ENCODE assay signal across 7 mouse cellular contexts in genomic region chr10:85044191-85044711, GRCm38 (mm10). TPM values are rescaled to one million over a fixed set of nuclear protein-coding genes. Genes with fewer than 3 reads are reported as not detected.
A peak's percentile ranks its signal among the peaks of the same experiment; 100 is the strongest.
DNase-seq lines count a peak whose midpoint lies in the region; ATAC-seq and TF ChIP-seq lines count a peak whose summit lies in the region.

No protein-coding gene starts in this region.

- 8% methylated on average over 17 of the region's 17 CpGs for WGBS in forebrain, embryonic 10.5 days
- 4% methylated on average over 17 of the region's 17 CpGs for WGBS in hindbrain, embryonic 13.5 days

- H3K27me3 ChIP-seq in forebrain, embryonic 10.5 days (ENCODE audit: poor library complexity, severe bottlenecking): peaks cover 47% of the 10 kb centered on the region
- H3K27me3 ChIP-seq in hindbrain, embryonic 13.5 days: peaks cover 57% of the 10 kb centered on the region

- DNase-seq in brain, embryonic 14.5 days (ENCODE audit: low read depth): peak; percentile 86
- DNase-seq in forebrain, embryonic 10.5 days (ENCODE audit: extremely low spot score, low spot score): peak; percentile 62
- DNase-seq in lung, postnatal 10 days: peak; percentile 13
- DNase-seq in B cell, adult 2 months: no peak
- DNase-seq in gastrocnemius, adult 8-10 months (ENCODE audit: low spot score in 2 of 2): no peak

- H3K4me3 ChIP-seq in forebrain, embryonic 10.5 days: peak overlapping the region; percentile 41
- H3K4me3 ChIP-seq in hindbrain, embryonic 13.5 days: peak overlapping the region; percentile 4; the same call in 1 of the 2 replicates

- peak overlapping the region; percentile 10; the same call in 1 of the 2 replicates for H3K9ac ChIP-seq in hindbrain, embryonic 13.5 days

- peak overlapping the region; percentile 43 for H3K4me2 ChIP-seq in hindbrain, embryonic 13.5 days

- ATAC-seq in hindbrain, embryonic 13.5 days (ENCODE audit: low FRiP score): peak; percentile 89
- ATAC-seq in frontal cortex, adult (ENCODE audit: low TSS enrichment): no peak

- peaks cover 39% of the 10 kb centered on the region for H3K4me1 ChIP-seq in forebrain, embryonic 10.5 days
- peaks cover 11% of the 10 kb centered on the region for H3K4me1 ChIP-seq in hindbrain, embryonic 13.5 days (replicated peaks)

- no peak for TF ChIP-seq POLR2A in brain, embryonic 14.5 days (IDR thresholded peaks at IDR 0.05; ENCODE audit: borderline replicate concordance, extremely low read depth, insufficient read depth, insufficient read length, poor library complexity, severe bottlenecking)

- no peaks in the 10 kb centered on the region for H3K36me3 ChIP-seq in forebrain, embryonic 10.5 days (replicated peaks)
- no peaks in the 10 kb centered on the region for H3K36me3 ChIP-seq in hindbrain, embryonic 13.5 days

- no peak for TF ChIP-seq CTCF in brain, embryonic 14.5 days (IDR thresholded peaks at IDR 0.05; ENCODE audit: borderline replicate concordance, extremely low read depth, insufficient read depth, insufficient read length)

- no peaks in the 10 kb centered on the region for H3K9me3 ChIP-seq in forebrain, embryonic 10.5 days
- no peaks in the 10 kb centered on the region for H3K9me3 ChIP-seq in hindbrain, embryonic 13.5 days

- peak overlapping the region; percentile 80 for H3K27ac ChIP-seq in forebrain, embryonic 10.5 days
- H3K27ac ChIP-seq in hindbrain, embryonic 13.5 days: no peak overlapping the region

RNA-seq across cellular contexts. Expression of gene Fhl4, which starts 58.0 kb away (rescaled TPM):
- 1.4 and 1.7 TPM in 2 replicates for polyA plus RNA-seq in brain, embryonic 14.5 days (2012; rRNA removed)
- polyA plus RNA-seq in forebrain, embryonic 10.5 days (2016; fragmentation: Nextera tagmentation; extraction: Ambion mirVana): 0.95 and 1.4 TPM in 2 replicates
- polyA plus RNA-seq in hindbrain, embryonic 13.5 days (2015; fragmentation: Nextera tagmentation; extraction: Ambion mirVana): 1.7 and 2.5 TPM in 2 replicates
- total RNA-seq in gastrocnemius, adult 8-10 months (2022): under 1 TPM in 2 of 4 experiments, not detected in 2; 0.12 to 0.20 TPM

RNA-seq across cellular contexts. Expression of gene Tmem263, which starts 58.2 kb away (rescaled TPM):
- polyA plus RNA-seq in brain, embryonic 14.5 days (2012; rRNA removed): 12.5 and 18.9 TPM in 2 replicates
- polyA plus RNA-seq in forebrain, embryonic 10.5 days (2016; fragmentation: Nextera tagmentation; extraction: Ambion mirVana): 49.8 and 51.3 TPM in 2 replicates
- 58.7 and 60.3 TPM in 2 replicates for polyA plus RNA-seq in hindbrain, embryonic 13.5 days (2015; fragmentation: Nextera tagmentation; extraction: Ambion mirVana)
- 10 to 100 TPM in 2 of 4 experiments, 1 to 10 TPM in 2; 8.4 to 11.2 (median 9.9) TPM for total RNA-seq in gastrocnemius, adult 8-10 months (2022)

Comparison
In these comparisons a context has a peak if more than half of its experiments do, and no peak if none do; other contexts are left out.
1. DNase-seq: peak in brain, embryonic 14.5 days (single experiment), forebrain, embryonic 10.5 days (single experiment) and lung, postnatal 10 days (single experiment); none in B cell, adult 2 months (0 of 2) and gastrocnemius, adult 8-10 months (0 of 2).